Mouse (Mus musculus) ZHBTc4 (cell line): Measurements from ENCODE around the gene Prss16.

Experiments used
- DNase-seq: peaks from one replicate; pipeline ENCODE4 v3.0.0-alpha.2; 2011; ENCODE audit warnings: low read depth, low spot score

The Prss16 gene

DNA sequence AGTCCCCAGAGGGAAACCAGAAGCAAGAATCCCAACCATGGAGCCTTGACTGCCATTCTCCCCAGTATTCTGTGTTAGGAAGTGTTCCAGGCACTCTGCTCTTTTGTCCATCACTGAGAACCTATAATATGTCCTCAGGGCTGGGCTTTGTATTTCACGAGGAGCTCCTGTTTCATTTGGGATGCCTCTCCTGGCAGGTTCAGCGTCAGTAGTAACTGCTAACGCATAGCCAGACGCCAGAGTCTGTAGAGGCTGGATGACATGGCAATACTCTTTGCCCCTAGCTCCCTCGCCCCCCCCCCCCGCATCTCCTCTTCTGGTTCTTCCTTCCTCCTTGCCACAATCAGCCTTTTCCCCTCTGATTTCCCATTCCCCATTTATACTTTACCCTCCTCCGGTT is at the start of gene Prss16:
TSS of gene Prss16 (minus strand) at position 101 of the 400 bp plus-strand sequence.
- DNase-seq = no peak

DNA sequence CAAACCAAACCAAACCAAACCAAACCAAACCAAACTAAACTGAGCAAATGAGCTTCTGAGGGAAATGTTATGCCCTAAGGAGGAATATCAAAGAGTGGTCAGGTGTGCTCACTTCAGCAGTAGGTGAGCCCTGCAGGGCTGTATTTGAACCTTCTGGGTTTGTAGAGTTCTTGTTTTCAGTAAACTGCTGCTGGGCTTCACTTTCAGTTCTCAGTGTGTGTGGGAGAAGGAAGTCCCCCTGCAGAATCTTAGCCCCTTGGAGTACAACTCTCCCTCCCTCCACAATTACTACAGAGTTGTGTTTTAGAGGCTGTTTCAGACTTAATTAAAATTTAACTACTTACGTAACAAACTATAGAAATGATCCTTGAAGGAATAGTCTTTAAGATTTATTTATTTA is 44.2 kb upstream of the Prss16 start:
- no peak for DNase-seq

DNA sequence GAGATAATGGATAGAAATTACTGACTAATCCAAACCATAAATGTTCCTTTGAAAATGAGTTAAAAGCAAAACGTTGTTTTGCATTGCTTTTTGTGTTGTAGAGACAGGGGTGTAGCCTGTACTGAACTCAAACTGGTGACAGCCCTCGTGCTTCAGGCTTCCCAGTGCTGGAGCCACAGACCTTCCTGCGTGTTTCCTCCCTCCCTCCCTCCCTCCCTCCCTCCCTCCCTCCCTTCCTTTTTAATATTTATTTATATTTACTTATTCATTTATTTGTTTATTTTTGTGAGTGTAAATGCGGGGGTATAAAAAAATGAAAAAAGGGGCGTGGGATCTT is 41.9 kb upstream of the Prss16 start:
- no peak for DNase-seq

DNA sequence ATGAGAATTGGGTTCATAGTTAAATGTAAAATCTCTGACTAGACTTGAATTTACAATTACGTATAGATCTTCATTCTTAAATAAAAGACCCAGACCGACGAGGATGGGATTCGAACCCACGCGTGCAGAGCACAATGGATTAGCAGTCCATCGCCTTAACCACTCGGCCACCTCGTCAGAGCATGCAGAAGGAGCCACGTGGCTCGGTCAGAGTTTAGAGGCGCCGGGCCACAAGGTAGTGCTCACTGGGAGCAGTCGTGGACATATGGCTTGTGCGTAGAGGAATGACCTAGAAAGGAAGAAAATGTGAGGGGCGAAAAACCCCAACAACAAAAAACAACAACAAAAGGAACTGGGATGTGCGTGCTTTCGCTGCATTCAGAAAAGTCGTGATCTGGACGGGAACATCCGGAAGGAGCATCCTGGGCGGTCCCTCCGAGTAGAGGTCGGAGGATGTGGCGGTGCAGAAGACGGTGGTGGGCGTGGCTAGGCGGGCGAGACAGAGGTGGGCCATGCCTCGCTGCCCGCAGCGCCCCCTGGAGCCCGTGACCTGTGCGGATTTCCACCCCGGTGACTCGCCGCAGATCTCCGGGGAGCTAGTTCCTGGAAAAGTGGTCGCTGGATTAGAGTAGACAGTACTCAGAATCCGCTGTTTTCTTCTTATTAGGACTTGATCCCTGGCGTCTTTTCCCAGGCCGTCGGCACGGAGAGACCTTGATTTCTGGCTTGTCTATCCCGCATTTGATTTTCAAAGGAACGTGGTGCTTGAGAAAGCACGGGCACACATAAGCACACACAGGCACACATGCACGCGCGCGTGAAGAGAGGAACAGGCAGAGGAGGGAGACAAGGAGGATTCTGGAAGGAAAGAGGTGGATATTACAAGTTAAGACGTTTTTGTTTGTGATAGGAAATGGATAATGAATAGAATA is 41.3 kb upstream of the Prss16 start:
- peak; percentile 98 for DNase-seq

GRCm38 (mm10) chr13:22049737-22050440 is 40.3 kb upstream of the Prss16 start:
- peak; percentile 88 for DNase-seq

DNA sequence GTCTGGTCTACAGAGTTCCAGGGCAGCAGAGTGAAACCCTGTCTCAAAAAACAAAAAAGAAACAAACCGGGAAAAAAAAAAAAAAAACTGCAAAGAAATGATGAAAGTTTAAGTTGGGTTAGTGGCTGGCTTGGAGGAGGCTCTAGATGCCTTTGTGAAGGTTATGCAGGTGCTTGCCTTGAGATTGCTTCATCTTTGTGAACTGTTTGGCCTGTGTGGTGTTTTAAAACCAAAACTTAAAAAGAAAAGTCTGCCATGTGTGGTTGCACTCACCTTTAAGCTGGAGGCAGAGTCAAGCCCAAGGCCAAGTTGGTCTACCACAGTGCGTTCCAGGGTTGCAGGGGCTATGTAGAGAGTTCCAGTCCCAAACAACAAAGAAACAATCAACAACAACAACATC is 39.5 kb upstream of the Prss16 start:
- no peak for DNase-seq

DNA sequence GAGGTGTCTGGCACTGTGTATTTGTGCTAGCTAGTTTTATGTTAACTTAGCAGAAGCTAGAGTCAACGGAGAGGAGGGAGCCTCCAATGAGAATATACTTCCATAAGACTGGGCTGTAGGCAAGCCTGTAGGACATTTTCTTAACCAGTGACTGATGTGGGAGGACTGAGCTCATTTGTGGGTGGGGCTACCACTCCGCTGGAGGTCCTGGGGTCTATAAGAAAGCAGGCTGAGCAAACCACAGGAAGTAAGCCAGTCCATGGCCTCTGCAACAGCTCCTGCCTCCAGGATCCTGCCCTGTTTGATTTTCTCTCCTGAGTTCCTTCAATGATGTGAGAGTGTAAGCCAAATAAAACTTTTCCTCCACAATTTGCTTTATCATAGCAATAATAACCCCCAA is 35.8 kb upstream of the Prss16 start:
- DNase-seq = no peak

DNA sequence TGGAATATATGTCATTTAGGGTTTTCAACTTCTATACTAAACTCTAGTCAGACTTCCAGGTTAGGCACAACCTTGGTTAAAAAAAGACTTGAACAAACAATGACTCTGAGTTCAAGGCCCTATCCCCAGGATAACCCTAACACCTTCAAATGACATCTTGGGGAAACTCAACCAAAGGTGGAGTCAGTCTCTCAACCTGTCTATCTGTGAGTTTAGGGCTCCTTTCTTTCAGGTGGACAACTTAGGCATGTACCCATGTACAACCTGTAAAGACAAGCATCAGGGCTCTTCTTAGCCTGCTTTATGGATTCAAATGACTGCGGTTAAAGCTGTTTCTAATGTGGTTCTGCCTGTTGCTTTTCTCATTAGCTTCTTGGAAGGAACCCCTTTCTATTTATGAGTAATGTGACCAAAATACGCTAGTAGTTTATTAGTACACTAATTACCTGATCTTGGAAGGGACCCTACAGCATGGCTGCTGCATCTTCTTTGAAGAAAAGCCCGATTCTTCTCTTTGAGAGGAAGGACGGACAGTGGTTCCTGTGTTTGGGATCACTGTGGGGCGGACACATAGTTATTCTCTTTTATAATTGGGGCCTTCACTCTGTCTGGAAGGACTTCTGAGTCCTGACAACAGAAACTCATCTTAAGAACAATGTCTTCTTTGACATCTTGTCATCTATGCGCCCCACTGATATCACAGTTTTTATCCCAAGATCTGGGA is 35.1 kb upstream of the Prss16 start:
- DNase-seq = no peak

DNA sequence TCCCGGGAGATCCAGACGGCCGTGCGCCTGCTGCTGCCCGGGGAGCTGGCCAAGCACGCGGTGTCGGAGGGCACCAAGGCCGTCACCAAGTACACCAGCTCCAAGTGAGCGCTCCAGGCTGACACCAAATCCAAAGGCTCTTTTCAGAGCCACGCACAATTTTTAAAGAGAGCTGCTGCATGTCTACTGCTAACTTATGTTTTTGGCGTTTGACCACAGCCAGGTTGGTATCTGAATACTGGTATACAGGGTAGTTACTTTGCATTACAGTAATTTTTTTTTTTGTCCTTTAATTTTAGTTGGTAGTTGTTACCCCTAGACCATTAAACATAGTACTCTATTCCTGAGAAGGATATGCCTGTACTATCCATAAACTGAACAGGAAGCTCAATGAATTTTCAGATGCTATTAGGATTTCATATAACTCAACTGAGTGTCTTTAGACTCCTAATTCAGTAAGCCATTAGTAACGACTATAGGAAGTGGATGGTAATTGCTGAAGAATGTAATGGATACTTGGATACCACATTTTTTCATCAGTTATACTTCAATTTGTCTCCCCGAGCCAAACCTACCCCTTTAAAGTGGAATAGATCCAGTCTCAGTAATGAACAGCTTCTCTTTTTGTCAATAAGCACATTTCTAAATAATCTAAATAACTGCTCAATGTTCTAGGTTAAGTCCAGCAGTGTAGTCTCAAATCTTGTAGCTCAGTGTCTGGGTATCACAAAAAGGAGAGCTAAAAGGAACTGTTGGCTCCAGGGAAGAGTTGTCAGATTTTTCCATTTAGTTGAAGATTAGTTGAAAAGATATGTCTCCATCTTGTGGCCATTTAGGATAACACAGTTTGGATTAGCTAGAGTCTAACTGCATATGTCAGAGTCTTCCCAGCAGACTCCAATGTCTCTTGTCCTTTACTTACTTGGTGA is 34.2 kb upstream of the Prss16 start:
- DNase-seq = peak; percentile 81

DNA sequence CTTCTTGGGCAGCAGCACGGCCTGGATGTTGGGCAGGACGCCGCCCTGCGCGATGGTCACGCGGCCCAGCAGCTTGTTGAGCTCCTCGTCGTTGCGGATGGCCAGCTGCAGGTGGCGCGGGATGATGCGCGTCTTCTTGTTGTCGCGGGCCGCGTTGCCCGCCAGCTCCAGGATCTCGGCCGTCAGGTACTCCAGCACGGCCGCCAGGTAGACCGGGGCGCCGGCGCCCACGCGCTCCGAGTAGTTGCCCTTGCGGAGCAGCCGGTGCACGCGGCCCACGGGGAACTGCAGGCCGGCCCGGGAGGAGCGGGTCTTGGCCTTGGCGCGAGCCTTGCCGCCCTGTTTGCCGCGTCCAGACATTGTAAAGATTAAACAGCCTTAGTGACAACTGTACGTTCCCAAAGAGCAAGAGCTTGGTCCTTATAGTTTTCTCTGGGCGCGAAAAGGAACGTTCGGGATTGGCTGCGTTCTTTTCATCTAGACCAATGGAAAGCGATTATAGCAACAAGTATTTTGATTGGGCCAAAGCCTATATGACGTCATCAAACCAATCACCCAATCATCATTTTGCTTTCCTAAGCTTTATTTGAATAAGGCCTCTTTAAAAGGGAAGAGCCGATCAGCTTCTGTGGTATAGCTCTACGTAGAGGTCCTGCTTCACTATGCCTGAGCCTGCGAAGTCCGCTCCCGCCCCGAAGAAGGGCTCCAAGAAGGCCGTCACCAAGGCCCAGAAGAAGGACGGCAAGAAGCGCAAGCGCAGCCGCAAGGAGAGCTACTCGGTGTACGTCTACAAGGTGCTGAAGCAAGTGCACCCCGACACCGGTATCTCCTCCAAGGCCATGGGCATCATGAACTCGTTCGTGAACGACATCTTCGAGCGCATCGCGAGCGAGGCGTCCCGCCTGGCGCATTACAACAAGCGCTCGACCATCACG is 33.3 kb upstream of the Prss16 start, which contains the start of the genes Hist1h2ag and Hist1h2bj:
TSS of gene Hist1h2ag (minus strand) at position 377 of the 935 bp plus-strand sequence.
TSS of gene Hist1h2bj (plus strand) at position 647 of the 935 bp plus-strand sequence.
- DNase-seq = peak; percentile 98

- peak; percentile 59 for DNase-seq
Observed at GRCm38 (mm10) chr13:22041651-22042567, 32.4 kb upstream of the Prss16 start.

DNA sequence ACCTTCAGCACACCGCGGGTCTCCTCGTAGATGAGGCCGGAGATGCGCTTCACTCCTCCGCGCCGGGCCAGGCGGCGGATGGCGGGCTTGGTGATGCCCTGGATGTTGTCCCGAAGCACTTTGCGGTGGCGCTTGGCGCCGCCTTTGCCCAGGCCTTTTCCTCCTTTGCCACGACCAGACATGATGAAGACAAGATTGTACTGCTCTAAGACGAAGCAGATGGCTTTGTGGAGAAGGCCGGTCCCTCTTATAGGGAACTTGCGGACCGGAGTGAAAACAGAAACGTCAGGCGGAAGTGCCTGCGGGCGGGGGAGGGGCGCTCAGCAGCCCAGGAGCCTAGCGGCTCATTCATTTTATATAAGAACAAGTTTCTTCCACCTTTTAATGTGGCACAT is 31.6 kb upstream of the Prss16 start, which contains the start of gene Hist1h4i:
TSS of gene Hist1h4i (minus strand) at position 221 of the 395 bp plus-strand sequence.
- DNase-seq = peak; percentile 96

DNA sequence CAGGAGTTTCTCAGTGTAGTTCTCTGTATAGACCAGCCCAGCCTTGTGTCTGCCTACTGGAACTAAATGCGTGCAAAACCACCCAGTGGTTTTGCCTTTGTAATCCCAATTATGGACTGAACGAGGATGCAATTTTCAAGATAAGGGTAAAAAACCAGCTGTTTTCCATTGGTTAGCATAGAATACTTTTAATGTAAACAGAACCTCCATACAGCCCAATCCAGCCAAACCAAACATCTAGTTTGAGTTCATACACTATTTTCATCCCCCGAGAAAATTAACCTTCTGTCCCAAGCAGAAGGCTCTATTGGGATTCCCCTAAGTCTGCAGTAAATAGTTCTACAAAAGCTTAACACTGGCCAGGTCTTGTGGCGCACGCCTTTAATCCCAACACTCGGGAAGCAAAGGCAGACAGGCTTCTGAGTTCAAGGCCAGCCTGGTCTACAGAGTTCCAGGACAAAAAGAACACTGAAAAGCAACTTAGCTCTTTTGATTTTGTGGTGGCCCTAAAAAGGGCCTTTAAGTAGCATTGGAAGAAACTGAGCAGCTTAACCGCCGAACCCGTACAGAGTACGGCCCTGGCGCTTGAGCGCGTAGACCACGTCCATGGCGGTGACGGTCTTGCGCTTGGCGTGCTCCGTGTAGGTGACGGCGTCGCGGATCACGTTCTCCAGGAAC is 31.1 kb upstream of the Prss16 start:
- DNase-seq = peak; percentile 72

DNA sequence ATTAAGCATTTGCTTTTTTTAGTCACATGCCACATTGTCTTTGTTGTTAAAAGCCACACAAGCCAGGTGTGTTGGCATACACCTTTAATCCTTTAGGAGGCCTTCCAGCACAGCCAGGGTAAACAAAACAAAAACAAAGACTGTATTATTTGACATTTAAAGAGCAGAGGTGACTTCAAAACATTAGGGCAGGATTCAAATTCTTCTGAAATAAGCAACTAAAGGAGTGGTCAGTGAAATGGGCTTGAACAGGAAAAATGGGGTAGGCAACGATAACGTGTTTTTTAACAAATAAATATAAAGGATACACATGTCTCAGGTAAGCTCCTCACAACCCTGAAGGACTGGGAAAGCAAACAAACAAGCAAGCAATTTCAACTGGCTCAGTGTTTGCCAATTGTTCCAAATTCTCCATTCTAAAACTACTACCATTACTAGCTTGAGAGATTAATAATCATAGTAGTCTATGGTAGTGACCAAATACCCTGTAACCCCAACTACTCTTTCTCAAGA is 30.5 kb upstream of the Prss16 start:
- peak; percentile 54 for DNase-seq

DNA sequence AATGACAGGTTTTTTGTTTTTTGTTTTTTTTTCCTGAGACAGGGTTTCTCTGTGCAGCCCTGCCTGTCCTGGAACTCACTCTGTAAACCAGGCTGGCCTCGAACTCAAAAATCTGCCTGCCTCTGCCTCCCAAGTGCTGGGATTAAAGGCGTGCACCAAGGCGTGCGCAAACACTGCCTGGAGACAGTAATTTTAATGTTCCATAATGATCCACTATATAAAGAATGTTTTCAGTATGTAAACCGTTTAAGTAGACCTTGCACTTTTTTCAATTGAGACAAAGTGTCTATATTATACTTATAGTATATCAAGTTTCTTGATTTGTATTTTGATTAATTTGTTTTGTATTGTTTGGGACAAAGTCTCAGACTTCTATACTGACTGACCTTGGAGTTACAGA is 29.8 kb upstream of the Prss16 start:
- DNase-seq = no peak

DNA sequence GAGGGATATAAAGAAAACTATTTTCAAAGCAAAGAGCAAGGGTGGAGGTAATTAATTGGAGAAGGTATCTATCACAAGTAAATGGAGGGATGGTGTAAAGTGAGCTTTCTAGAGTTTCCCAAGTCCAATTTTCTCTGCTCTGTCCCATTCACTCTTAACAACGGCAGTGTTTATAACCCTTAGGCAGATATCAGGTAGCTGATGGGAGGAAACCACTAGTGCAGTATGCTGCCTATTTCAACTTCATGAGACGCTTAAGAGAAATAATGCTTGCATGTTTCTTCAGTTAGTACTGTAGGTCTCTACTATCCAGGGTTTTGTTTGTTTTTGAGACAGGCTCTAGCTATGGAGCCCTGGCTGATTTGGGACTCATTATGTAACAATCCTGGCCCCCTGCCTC is 27.9 kb upstream of the Prss16 start:
- no peak for DNase-seq

- DNase-seq = no peak
Observed at GRCm38 (mm10) chr13:22036986-22037385, 27.4 kb upstream of the Prss16 start.
